Mouse (Mus musculus): ENCODE results near the gene Bcl2l12. TPM values are rescaled to one million over a fixed set of nuclear protein-coding genes. Genes with fewer than 3 reads are reported as not detected.

Bcl2l12 gene
- polyA plus RNA-seq, 1 experiment from 2014 or later: 11.7 TPM

DNA sequence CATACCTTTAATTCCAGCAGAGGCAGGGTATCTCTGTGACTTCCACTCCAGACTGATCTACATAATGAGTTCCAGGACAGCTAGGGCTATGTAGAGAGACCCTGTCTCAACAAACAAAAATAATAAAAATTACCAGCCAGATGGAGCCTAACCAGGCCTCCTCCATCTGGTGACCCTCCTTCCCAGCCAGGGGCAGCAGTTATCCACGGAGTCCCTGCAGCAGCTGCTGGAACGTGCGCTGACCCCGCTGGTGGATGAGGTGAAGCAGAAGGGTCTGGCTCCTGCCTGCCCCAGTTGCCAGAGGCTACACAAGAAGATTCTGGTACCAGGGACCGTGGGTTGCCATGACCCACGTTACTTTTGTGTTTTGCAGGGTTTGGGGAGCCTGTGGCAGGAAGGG lies 42.2 kb downstream of the Bcl2l12 start:
- ATAC-seq: no peak

GRCm38 (mm10) chr7:44955628-44956027 lies 42.9 kb downstream of the Bcl2l12 start:
- peak; percentile 20 for DNase-seq
- Histone ChIP-seq H3K36me3 (replicated peaks; ENCODE audit: insufficient read depth, low read length) (no peaks in the 10 kb centered on the region), H3K27ac (ENCODE audit: low read depth) (no peak overlapping the region), H3K4me2 (ENCODE audit: low read depth, low read length) (no peak overlapping the region), H3K4me1 (ENCODE audit: insufficient read depth) (peaks cover 16% of the 10 kb centered on the region), H3K4me3 (ENCODE audit: low read depth, low read length) (no peak overlapping the region), H3K9me3 (ENCODE audit: low read length) (no peaks in the 10 kb centered on the region), H3K9ac (replicated peaks) (no peak overlapping the region), H3K27me3 (ENCODE audit: insufficient read depth, low read length) (peaks cover 12% of the 10 kb centered on the region)
- no peak for ATAC-seq
- TF ChIP-seq EP300 (IDR thresholded peaks at IDR 0.05; ENCODE audit: low read depth) (no peak), CTCF (IDR thresholded peaks at IDR 0.05; ENCODE audit: low read depth) (peak; percentile 74)
- WGBS (ENCODE audit: insufficient replicate concordance): 41% methylated on average over 5 of the region's 5 CpGs

More for the DNA sequence above, 42.2 kb downstream of the Bcl2l12 start:
- no peak overlapping the region for H3K27ac ChIP-seq (ENCODE audit: low read depth)
- no peak for TF ChIP-seq CTCF (IDR thresholded peaks at IDR 0.05; ENCODE audit: low read depth)
- no peak for TF ChIP-seq EP300 (IDR thresholded peaks at IDR 0.05; ENCODE audit: low read depth)
- WGBS (ENCODE audit: insufficient replicate concordance): 67% methylated on average over 6 of the region's 6 CpGs
- H3K4me1 ChIP-seq (ENCODE audit: insufficient read depth): peaks cover 16% of the 10 kb centered on the region
- DNase-seq: no peak
- no peak overlapping the region for H3K4me3 ChIP-seq (ENCODE audit: low read depth, low read length)
- no peak overlapping the region for H3K4me2 ChIP-seq (ENCODE audit: low read depth, low read length)
- H3K9ac ChIP-seq (replicated peaks): no peak overlapping the region
- H3K36me3 ChIP-seq (replicated peaks; ENCODE audit: insufficient read depth, low read length): no peaks in the 10 kb centered on the region
- H3K9me3 ChIP-seq (ENCODE audit: low read length): no peaks in the 10 kb centered on the region
- H3K27me3 ChIP-seq (ENCODE audit: insufficient read depth, low read length): peaks cover 7% of the 10 kb centered on the region

GRCm38 (mm10) chr7:44954091-44954885 lies 44.2 kb downstream of the Bcl2l12 start:
- 84% methylated on average over 12 of the region's 12 CpGs for WGBS (ENCODE audit: insufficient replicate concordance)
- no peaks in the 10 kb centered on the region for H3K9me3 ChIP-seq (ENCODE audit: low read length)
- DNase-seq: no peak
- no peak overlapping the region for H3K4me2 ChIP-seq (ENCODE audit: low read depth, low read length)
- TF ChIP-seq EP300 (IDR thresholded peaks at IDR 0.05; ENCODE audit: low read depth): no peak
- TF ChIP-seq CTCF (IDR thresholded peaks at IDR 0.05; ENCODE audit: low read depth): no peak
- H3K4me3 ChIP-seq (ENCODE audit: low read depth, low read length): no peak overlapping the region
- H3K36me3 ChIP-seq (replicated peaks; ENCODE audit: insufficient read depth, low read length): no peaks in the 10 kb centered on the region
- no peak overlapping the region for H3K27ac ChIP-seq (ENCODE audit: low read depth)
- ATAC-seq: no peak
- no peak overlapping the region for H3K9ac ChIP-seq (replicated peaks)
- H3K4me1 ChIP-seq (ENCODE audit: insufficient read depth): peaks cover 16% of the 10 kb centered on the region
- peaks cover 21% of the 10 kb centered on the region for H3K27me3 ChIP-seq (ENCODE audit: insufficient read depth, low read length)

- Histone ChIP-seq H3K27ac (ENCODE audit: low read depth) (no peak overlapping the region), H3K4me2 (ENCODE audit: low read depth, low read length) (no peak overlapping the region), H3K9me3 (ENCODE audit: low read length) (no peaks in the 10 kb centered on the region), H3K36me3 (replicated peaks; ENCODE audit: insufficient read depth, low read length) (no peaks in the 10 kb centered on the region), H3K27me3 (ENCODE audit: insufficient read depth, low read length) (peaks cover 21% of the 10 kb centered on the region), H3K9ac (replicated peaks) (no peak overlapping the region), H3K4me1 (ENCODE audit: insufficient read depth) (peaks cover 16% of the 10 kb centered on the region), H3K4me3 (ENCODE audit: low read depth, low read length) (no peak overlapping the region)
- ATAC-seq: no peak
- 72% methylated on average over 14 of the region's 14 CpGs for WGBS (ENCODE audit: insufficient replicate concordance)
- TF ChIP-seq CTCF (IDR thresholded peaks at IDR 0.05; ENCODE audit: low read depth) (no peak), EP300 (IDR thresholded peaks at IDR 0.05; ENCODE audit: low read depth) (no peak)
- peak; percentile 13 for DNase-seq
These were observed 45.0 kb downstream of the Bcl2l12 start for GRCm38 (mm10) chr7:44953561-44953960.

DNA sequence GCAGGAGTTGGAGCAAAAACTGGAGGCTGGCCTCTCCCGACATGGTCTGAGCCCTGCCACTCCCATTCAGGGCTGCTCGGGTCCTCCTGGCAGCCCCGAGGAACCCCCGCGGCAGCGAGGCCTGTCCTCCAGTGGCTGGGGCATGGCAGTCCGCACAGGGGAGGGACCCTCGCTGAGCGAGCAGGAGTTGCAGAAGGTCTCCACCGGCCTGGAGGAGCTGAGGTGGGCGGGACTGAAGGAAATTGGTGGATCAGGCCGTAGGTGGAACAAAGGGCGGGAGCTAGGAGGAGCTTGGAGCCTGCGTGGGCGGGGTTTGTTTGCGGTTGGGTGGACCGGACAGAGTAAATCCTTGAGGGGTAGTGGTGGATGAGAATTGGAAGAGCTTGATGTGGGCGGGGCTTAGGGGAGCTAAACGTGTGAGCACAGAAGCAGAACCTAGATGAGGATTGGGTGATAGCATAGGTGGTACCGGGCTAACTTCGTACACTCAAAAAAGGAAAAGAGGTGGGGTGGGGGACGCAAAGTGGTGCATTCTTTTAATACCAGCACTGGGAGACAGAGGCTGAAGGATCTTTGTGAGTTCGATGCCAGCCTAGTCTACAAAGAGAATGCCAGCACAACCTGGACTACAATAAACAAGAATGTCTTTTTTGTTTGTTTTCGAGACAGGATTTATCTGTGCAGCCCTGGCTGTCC lies 45.8 kb downstream of the Bcl2l12 start:
- no peaks in the 10 kb centered on the region for H3K36me3 ChIP-seq (replicated peaks; ENCODE audit: insufficient read depth, low read length)
- 5% methylated on average over 24 of the region's 24 CpGs for WGBS (ENCODE audit: insufficient replicate concordance)
- peak overlapping the region; percentile 60 for H3K4me3 ChIP-seq (ENCODE audit: low read depth, low read length)
- H3K4me1 ChIP-seq (ENCODE audit: insufficient read depth): peaks cover 16% of the 10 kb centered on the region
- no peaks in the 10 kb centered on the region for H3K9me3 ChIP-seq (ENCODE audit: low read length)
- ATAC-seq: peak; percentile 92
- DNase-seq: peak; percentile 91
- H3K27ac ChIP-seq (ENCODE audit: low read depth): peak overlapping the region; percentile 68
- peak overlapping the region; percentile 58 for H3K9ac ChIP-seq (replicated peaks)
- peaks cover 21% of the 10 kb centered on the region for H3K27me3 ChIP-seq (ENCODE audit: insufficient read depth, low read length)
- peak overlapping the region; percentile 97 for H3K4me2 ChIP-seq (ENCODE audit: low read depth, low read length)
- TF ChIP-seq CTCF (IDR thresholded peaks at IDR 0.05; ENCODE audit: low read depth) (no peak), EP300 (IDR thresholded peaks at IDR 0.05; ENCODE audit: low read depth) (no peak)

DNA sequence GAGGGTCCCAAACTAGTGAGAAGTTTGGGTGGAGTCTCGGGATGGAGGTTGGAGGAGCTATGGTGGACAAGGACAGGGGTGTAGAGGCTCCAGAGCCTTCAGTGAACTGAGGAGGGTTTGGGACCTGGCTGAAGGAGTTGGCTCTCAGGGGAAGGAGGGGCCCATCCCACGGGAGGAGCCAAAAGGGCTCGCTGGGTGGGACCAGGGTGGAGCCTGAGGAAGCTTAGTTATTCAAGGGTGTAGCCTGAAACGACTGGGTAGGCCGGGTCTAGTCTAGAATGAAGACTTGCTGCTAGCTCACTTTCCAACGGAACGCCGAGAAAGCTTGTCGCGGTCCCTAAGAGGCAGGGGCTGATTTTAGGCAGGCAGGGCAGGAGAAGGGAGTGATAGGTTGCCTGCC lies 46.6 kb downstream of the Bcl2l12 start:
- H3K9me3 ChIP-seq (ENCODE audit: low read length): no peaks in the 10 kb centered on the region
- DNase-seq (peak; percentile 71), ATAC-seq (peak; percentile 55)
- H3K4me1 ChIP-seq (ENCODE audit: insufficient read depth): peaks cover 16% of the 10 kb centered on the region
- no peak overlapping the region for H3K9ac ChIP-seq (replicated peaks)
- H3K4me3 ChIP-seq (ENCODE audit: low read depth, low read length): peak overlapping the region; percentile 60
- 2% methylated on average over 10 of the region's 10 CpGs for WGBS (ENCODE audit: insufficient replicate concordance)
- H3K36me3 ChIP-seq (replicated peaks; ENCODE audit: insufficient read depth, low read length): no peaks in the 10 kb centered on the region
- H3K4me2 ChIP-seq (ENCODE audit: low read depth, low read length): peak overlapping the region; percentile 97
- TF ChIP-seq EP300 (IDR thresholded peaks at IDR 0.05; ENCODE audit: low read depth) (no peak), CTCF (IDR thresholded peaks at IDR 0.05; ENCODE audit: low read depth) (no peak)
- no peak overlapping the region for H3K27ac ChIP-seq (ENCODE audit: low read depth)
- H3K27me3 ChIP-seq (ENCODE audit: insufficient read depth, low read length): peaks cover 21% of the 10 kb centered on the region
